Mouse (Mus musculus): ENCODE data around the gene Glt1d1. TPM values are rescaled to one million over a fixed set of nuclear protein-coding genes. Genes with fewer than 3 reads are reported as not detected.

Gene Glt1d1
- not detected in 2 replicates for polyA plus RNA-seq (2015; fragmentation: Nextera tagmentation; extraction: Ambion mirVana)

DNA sequence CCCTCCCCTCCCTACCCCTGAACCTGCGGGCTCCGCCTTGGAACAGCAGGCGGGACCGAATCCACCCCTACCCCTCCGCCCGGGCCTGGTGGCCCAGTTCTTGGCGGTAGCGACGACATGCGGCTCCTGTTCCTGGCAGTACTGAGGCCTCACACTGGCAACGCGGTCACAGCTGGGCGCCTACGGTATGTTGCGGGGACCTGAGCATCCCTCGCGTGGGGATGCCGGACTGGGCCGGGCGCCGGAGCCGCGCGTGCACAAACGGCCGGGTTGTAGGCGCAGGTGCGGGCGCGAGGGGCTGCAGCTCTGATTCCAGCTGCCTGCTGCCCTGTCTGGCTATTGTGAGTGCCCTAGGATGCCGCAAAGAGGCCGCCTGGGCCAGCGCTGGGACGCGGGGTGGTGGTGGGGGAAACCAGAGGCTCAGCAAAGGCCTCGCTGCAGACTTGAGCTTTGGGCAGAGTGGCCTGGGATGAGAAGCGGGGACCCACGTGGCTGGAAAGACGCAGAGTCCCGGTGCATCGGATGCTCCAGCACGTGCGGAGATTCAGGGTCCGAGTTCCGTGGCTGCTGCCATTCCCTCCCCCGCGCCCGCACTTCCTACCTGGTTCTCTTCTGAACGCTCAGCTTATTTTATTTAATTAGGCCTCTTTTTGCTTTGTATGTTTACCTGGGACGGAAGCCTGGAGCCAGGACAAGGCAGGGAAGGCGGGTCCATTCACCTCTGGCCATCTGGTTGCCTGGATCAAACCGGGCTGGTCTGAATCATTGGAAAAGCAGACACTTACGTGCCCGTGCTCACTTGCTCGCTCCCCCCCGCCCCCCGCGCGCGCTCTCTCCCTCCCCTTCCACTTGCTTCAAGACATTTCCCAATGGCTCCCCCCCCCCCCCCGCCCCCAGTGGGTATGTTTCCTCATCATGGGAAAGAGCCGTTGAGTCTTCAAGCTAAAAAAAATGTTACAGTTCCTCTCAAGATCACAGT is at the start of gene Glt1d1, which contains the start of gene Slc15a4:
Gene Glt1d1, plus strand, starts transcription at position 96 of the 979 bp plus-strand sequence.
Gene Slc15a4, minus strand, starts transcription at position 731 of the 979 bp plus-strand sequence.
- Histone ChIP-seq H3K4me3 (peak within 1 kb of the TSS; percentile 51), H3K4me2 (peak within 1 kb of the TSS; percentile 73), H3K9me3 (no peaks in the 10 kb centered on the region), H3K9ac (peak within 1 kb of the TSS; percentile 71), H3K27ac (replicated peaks) (no peak within 1 kb of the TSS), H3K36me3 (no peaks in the 10 kb centered on the region), H3K27me3 (replicated peaks) (peaks cover 51% of the 10 kb centered on the region), H3K4me1 (peaks cover 8% of the 10 kb centered on the region)
- ATAC-seq (ENCODE audit: extremely low read depth, insufficient number of reproducible peaks, low FRiP score, low TSS enrichment) = no peak; the same call in 1 of the 2 replicates
- under 1% methylated on average over 57 of the region's 62 CpGs for WGBS

DNA sequence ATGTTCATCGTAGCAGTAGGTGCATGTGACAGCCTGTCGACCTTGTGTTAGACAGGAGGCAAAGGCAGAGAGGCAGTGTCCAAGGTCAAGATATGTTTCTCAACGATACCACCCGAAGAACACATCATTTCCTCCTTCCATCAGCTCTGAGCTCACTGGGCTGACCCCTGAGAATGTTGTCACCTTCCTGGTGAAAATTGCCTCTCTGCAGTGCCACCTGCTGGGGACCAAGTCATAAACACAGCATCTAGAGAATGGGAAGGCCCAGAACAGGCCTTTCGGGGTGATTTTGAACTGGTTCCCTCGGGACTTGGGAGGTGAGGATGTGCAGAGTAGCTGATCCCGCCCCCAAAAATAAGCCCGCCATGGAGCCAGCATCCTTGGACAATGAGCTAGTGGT is 48.4 kb upstream of the Glt1d1 start:
- H3K4me2 ChIP-seq = no peak overlapping the region
- WGBS = 75% methylated on average over 8 of the region's 8 CpGs

DNA sequence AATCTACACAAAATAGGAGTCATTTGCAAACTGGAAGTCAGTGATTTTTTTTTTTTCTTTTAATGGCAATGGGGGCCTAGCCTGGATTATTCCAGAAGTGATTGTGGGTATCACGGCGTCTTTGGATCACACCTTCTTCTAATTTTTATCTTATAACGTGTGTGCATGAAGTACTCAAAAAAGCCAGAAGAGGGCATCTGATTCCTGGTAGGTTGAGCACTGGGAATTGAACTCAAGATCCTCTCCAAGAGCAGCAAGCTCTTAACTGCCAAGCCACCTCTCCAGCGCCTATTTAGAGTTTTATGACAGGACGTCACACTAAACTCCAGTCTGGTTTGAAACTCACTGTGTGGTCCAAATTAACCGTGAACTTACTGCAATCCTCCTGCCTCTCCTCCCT is 44.2 kb upstream of the Glt1d1 start:
- no peak overlapping the region for H3K4me2 ChIP-seq
- no peak overlapping the region for H3K4me3 ChIP-seq
- no peaks in the 10 kb centered on the region for H3K9me3 ChIP-seq
- H3K4me1 ChIP-seq = no peaks in the 10 kb centered on the region
- ATAC-seq (ENCODE audit: extremely low read depth, insufficient number of reproducible peaks, low FRiP score, low TSS enrichment) = no peak
- H3K36me3 ChIP-seq = peaks cover 22% of the 10 kb centered on the region
- 68% methylated on average over 6 of the region's 6 CpGs for WGBS
- no peak overlapping the region for H3K27ac ChIP-seq (replicated peaks)
- H3K9ac ChIP-seq = no peak overlapping the region
- H3K27me3 ChIP-seq (replicated peaks) = no peaks in the 10 kb centered on the region

More for the DNA sequence above, 48.4 kb upstream of the Glt1d1 start:
- Histone ChIP-seq H3K9me3 (no peaks in the 10 kb centered on the region), H3K36me3 (no peaks in the 10 kb centered on the region), H3K9ac (no peak overlapping the region), H3K27ac (replicated peaks) (no peak overlapping the region), H3K4me3 (no peak overlapping the region), H3K27me3 (replicated peaks) (peaks cover 7% of the 10 kb centered on the region; the same call in 1 of the 2 replicates), H3K4me1 (no peaks in the 10 kb centered on the region)
- no peak for ATAC-seq (ENCODE audit: extremely low read depth, insufficient number of reproducible peaks, low FRiP score, low TSS enrichment)

DNA sequence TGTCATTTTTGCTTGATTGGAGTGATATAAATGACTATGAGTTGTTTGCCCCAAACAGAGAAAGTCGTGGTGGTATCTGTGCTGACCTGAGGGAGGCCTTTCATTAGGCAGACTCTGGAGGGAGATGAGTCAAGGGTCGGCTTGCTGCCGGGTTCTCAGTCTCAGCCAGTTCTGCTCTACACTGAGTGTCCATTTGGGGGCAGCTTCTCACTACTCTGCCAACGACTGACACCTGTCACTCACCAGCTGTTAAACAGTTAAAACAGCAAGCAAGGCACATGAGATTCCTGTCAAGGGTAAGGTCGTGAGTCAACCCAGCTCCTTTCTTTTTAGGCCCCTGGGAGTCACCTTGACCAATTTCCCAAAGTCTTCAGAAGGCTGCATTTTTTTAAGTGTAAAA is 39.7 kb upstream of the Glt1d1 start:
- 66% methylated on average over 5 of the region's 5 CpGs for WGBS
- H3K27me3 ChIP-seq (replicated peaks) = no peaks in the 10 kb centered on the region
- no peak overlapping the region for H3K4me3 ChIP-seq
- no peak overlapping the region for H3K4me2 ChIP-seq
- no peak overlapping the region for H3K9ac ChIP-seq
- no peak overlapping the region for H3K27ac ChIP-seq (replicated peaks)
- no peaks in the 10 kb centered on the region for H3K4me1 ChIP-seq
- H3K36me3 ChIP-seq = peaks cover 68% of the 10 kb centered on the region
- no peak for ATAC-seq (ENCODE audit: extremely low read depth, insufficient number of reproducible peaks, low FRiP score, low TSS enrichment)
- H3K9me3 ChIP-seq = no peaks in the 10 kb centered on the region

DNA sequence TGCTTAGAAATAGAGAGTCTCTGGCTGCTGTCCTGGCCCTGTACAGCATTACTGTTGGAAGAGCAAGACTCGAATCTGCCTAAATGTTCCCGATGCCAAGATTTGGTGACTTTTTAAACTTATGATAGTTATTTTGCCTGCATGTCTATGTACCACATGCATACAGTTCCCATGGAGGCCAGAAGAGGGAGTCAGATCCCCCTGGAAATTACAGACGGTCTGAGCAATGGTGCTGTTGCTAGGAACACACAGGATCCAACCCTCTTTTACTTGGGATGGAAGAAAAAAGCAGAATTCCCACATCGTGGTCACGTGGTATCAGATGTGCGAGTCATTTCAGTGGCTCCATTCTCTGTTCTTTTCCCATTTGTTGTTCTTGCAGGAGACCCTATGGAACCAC is 39.2 kb upstream of the Glt1d1 start:
- no peak overlapping the region for H3K4me3 ChIP-seq
- no peak overlapping the region for H3K4me2 ChIP-seq
- H3K27ac ChIP-seq (replicated peaks) = no peak overlapping the region
- H3K27me3 ChIP-seq (replicated peaks) = no peaks in the 10 kb centered on the region
- H3K9me3 ChIP-seq = no peaks in the 10 kb centered on the region
- 76% methylated on average over 6 of the region's 6 CpGs for WGBS
- no peak for ATAC-seq (ENCODE audit: extremely low read depth, insufficient number of reproducible peaks, low FRiP score, low TSS enrichment)
- peaks cover 72% of the 10 kb centered on the region for H3K36me3 ChIP-seq
- H3K4me1 ChIP-seq = no peaks in the 10 kb centered on the region
- no peak overlapping the region for H3K9ac ChIP-seq

DNA sequence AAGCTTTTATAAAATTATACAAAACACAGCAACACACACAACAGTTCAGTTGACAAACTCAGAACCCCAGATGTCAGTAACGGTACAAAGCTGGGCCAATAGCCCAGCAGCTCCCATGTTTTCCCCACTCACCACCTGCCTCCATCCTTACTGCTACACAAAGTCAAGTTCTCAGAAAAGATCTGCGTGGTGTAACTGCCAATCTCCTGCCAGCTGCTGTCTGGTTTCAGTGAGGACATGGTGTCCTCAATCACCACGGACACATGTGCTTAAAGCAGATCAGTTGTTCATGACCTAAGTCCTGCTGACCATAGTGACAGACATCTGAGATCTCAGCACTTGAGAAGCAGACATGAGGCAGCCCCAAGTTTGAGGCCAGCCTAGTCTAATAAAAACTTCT is 36.4 kb upstream of the Glt1d1 start:
- H3K4me2 ChIP-seq = no peak overlapping the region
- no peak overlapping the region for H3K4me3 ChIP-seq
- H3K4me1 ChIP-seq = no peaks in the 10 kb centered on the region
- no peak overlapping the region for H3K27ac ChIP-seq (replicated peaks)
- no peaks in the 10 kb centered on the region for H3K9me3 ChIP-seq
- no peaks in the 10 kb centered on the region for H3K27me3 ChIP-seq (replicated peaks)
- ATAC-seq (ENCODE audit: extremely low read depth, insufficient number of reproducible peaks, low FRiP score, low TSS enrichment) = no peak
- no peak overlapping the region for H3K9ac ChIP-seq
- H3K36me3 ChIP-seq = peaks cover 91% of the 10 kb centered on the region
- WGBS = 91% methylated on average over 3 of the region's 3 CpGs

DNA sequence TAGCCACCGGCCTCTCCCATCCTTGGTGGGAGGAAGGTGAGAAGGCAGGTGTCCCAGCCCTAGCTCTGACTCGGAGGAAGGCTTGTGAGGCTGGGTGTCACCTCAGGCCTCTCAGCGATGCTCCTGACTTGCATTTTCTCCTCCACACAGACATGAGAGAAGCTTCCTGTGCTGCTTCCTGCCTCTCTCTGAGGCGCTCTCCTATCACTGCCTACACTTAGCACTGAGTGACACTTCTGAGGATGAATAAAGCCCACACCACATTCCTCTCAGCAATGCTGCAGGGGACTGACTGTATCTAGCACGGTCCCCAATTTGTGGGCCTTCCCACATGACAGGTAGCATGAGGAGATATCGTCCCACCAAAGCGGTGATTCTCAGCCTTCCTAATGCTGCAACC is 35.2 kb upstream of the Glt1d1 start:
- no peaks in the 10 kb centered on the region for H3K9me3 ChIP-seq
- 83% methylated on average over 7 of the region's 7 CpGs for WGBS
- no peak overlapping the region for H3K9ac ChIP-seq
- peaks cover 100% of the 10 kb centered on the region for H3K36me3 ChIP-seq
- no peaks in the 10 kb centered on the region for H3K27me3 ChIP-seq (replicated peaks)
- H3K27ac ChIP-seq (replicated peaks) = no peak overlapping the region
- H3K4me1 ChIP-seq = no peaks in the 10 kb centered on the region
- no peak overlapping the region for H3K4me3 ChIP-seq
- no peak overlapping the region for H3K4me2 ChIP-seq
- no peak for ATAC-seq (ENCODE audit: extremely low read depth, insufficient number of reproducible peaks, low FRiP score, low TSS enrichment)

DNA sequence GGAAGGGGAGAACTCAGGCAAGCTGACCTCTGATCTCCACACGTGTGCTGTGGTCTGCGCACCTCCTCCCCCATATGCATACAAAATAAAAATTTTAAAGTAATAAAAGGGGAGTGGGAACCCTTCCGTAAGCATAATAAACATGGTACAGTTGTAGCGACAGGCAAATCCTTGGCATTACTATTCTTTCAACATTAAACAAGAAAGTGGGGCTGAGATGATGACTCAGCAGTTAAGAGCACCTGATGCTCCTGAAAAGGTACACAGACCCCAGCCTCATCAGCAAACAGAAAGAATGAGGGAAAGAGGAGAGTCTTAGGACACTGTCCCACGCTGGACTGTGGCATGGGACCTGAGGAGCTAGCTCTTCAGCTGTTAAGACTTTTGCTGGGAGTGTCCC is 29.1 kb upstream of the Glt1d1 start:
- Histone ChIP-seq H3K9me3 (no peaks in the 10 kb centered on the region), H3K27me3 (replicated peaks) (no peaks in the 10 kb centered on the region), H3K4me2 (no peak overlapping the region), H3K36me3 (peaks cover 99% of the 10 kb centered on the region), H3K4me1 (0 out of 2 replicates have a peak, but pooled peaks cover 6% of the 10 kb centered on the region), H3K4me3 (no peak overlapping the region), H3K27ac (replicated peaks) (no peak overlapping the region), H3K9ac (no peak overlapping the region)
- 89% methylated on average over 5 of the region's 5 CpGs for WGBS
- no peak for ATAC-seq (ENCODE audit: extremely low read depth, insufficient number of reproducible peaks, low FRiP score, low TSS enrichment)

DNA sequence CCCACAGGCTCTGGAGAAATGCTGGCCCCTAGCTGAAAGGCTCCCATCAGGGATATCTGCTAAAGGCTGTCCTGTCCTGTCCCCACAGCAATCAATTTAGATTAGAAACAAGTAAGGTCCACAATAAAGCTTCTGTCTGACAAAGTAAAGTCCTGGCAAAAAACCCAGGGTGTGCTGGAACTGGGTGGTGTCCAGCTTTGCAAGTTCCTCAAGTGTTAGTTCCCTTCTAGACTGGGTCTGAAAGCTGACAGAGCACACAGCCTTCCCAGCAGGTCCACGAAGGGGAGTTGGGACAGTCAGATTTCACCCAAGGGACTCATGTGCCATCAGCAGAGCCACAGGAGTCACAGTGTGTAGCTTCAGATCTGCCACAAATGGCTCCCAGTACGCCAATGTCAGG is 24.6 kb upstream of the Glt1d1 start:
- peaks cover 49% of the 10 kb centered on the region for H3K4me1 ChIP-seq
- H3K9me3 ChIP-seq = no peaks in the 10 kb centered on the region
- no peak for ATAC-seq (ENCODE audit: extremely low read depth, insufficient number of reproducible peaks, low FRiP score, low TSS enrichment)
- no peak overlapping the region for H3K9ac ChIP-seq
- WGBS = 86% methylated on average over 2 of the region's 2 CpGs
- peaks cover 62% of the 10 kb centered on the region for H3K36me3 ChIP-seq
- no peak overlapping the region for H3K27ac ChIP-seq (replicated peaks)
- no peak overlapping the region for H3K4me3 ChIP-seq
- H3K4me2 ChIP-seq = no peak overlapping the region
- H3K27me3 ChIP-seq (replicated peaks) = no peaks in the 10 kb centered on the region

DNA sequence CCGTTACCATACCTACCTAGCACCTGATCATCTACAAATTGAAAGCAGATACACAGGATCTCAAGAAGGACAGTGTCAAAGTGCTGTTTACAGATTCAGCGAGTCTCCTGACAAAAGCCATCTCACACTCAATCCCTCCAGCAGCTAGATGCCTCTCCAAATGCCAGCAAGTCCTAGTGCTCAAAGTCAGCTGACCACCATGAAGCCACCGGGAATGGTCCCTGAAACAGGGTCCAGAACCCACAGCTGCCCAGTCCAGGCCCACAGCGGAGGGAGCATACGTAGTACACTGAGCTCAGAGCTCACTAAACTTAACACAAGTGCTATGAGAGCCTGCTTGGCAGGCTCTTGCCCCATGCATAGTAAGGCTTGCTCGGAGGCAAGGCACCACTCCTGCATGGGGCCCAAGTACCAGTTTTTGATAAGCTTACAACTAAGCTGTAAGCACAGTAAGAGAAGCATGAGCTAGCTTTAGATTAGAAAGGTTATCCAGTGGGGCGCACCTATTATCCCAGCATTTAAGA is 22.8 kb upstream of the Glt1d1 start:
- H3K4me3 ChIP-seq = no peak overlapping the region
- H3K4me2 ChIP-seq = peak overlapping the region; percentile 26
- H3K27me3 ChIP-seq (replicated peaks) = no peaks in the 10 kb centered on the region
- ATAC-seq (ENCODE audit: extremely low read depth, insufficient number of reproducible peaks, low FRiP score, low TSS enrichment) = no peak
- H3K4me1 ChIP-seq = peaks cover 64% of the 10 kb centered on the region
- peaks cover 45% of the 10 kb centered on the region for H3K36me3 ChIP-seq
- 46% methylated on average over 7 of the region's 7 CpGs for WGBS
- H3K9me3 ChIP-seq = no peaks in the 10 kb centered on the region
- H3K9ac ChIP-seq = peak overlapping the region; percentile 37
- H3K27ac ChIP-seq (replicated peaks) = peak overlapping the region; percentile 49

DNA sequence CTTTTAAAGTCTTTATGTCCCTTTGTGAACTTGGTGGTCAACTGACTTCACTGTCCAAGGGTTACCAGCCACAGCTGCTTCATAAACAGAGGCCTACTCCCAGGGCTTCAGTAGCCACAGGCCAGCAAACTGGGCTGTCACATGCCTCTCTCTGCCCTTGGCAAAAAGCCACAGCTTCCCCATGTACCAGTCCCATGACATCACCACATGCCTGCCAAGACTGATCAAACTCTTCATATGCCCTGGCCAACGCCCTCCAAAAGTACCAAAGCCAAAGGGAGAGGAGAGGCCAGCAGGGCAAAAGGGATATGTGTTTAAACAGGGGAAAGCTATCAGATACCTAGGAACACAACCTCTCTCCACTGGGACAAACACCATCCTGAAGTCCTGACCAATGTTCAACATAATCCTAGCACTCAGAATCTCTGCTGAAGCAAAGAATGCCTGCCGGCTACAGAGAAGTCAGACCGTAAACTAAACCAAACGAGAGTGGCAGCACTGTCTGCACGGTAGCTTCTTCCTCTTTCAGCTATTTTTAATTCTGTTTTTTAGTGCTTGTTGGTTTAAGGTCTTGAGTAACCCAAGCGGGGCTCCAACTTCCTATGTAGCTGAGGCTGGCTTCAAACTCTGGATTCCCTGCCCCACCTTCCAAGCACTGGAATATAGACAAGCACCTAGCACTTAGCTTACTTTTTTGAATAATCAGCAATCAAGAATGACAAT is 21.1 kb upstream of the Glt1d1 start:
- H3K27me3 ChIP-seq (replicated peaks) = no peaks in the 10 kb centered on the region
- 56% methylated on average over 6 of the region's 6 CpGs for WGBS
- H3K9ac ChIP-seq = no peak overlapping the region
- H3K36me3 ChIP-seq = peaks cover 29% of the 10 kb centered on the region
- no peaks in the 10 kb centered on the region for H3K9me3 ChIP-seq
- peak overlapping the region; percentile 35 for H3K4me2 ChIP-seq
- H3K27ac ChIP-seq (replicated peaks) = peak overlapping the region; percentile 57
- ATAC-seq (ENCODE audit: extremely low read depth, insufficient number of reproducible peaks, low FRiP score, low TSS enrichment) = no peak
- no peak overlapping the region for H3K4me3 ChIP-seq
- H3K4me1 ChIP-seq = peaks cover 81% of the 10 kb centered on the region
